Mouse (Mus musculus) heart, embryonic 13.5 days (tissue): ENCODE measurements around the gene Spryd3. TPM values are rescaled to one million over a fixed set of nuclear protein-coding genes. Genes with fewer than 3 reads are reported as not detected.
"Not testable (repeated sequence)": the region's sequence is repeated elsewhere in the genome, so short reads cannot be mapped to it uniquely, and the experiment has no call there.

ENCODE experiments used
- ATAC-seq: fragments of 200-750 bp; cut with Nextera tagmentation; 2 replicates; pipeline ENCODE4 v1.8.0; 2017; ENCODE audit warnings: moderate TSS enrichment; ENCODE audit not compliant: insufficient number of reproducible peaks, low FRiP score, low TSS enrichment; ENCODE audit errors: extremely low read depth
- H3K27ac ChIP-seq: fragments of 300-500 bp; sonication (generic); replicated peaks from 2 replicates; pipeline ENCODE4 v1.5.1; 2015; ENCODE audit warnings: moderate library complexity, mild to moderate bottlenecking, inconsistent platforms
- H3K27me3 ChIP-seq: fragments of 300-500 bp; sonication (generic); replicated peaks from 2 replicates; pipeline ENCODE4 v1.6.1; 2015; ENCODE audit warnings: mild to moderate bottlenecking, inconsistent platforms
- H3K36me3 ChIP-seq: fragments of 300-500 bp; sonication (generic); 2 replicates; pipeline ENCODE4 v1.6.1; 2015; ENCODE audit warnings: mild to moderate bottlenecking, inconsistent platforms
- H3K4me1 ChIP-seq: fragments of 300-500 bp; sonication (generic); 2 replicates; pipeline ENCODE4 v1.6.1; 2015; ENCODE audit warnings: inconsistent platforms
- H3K4me2 ChIP-seq: fragments of 300-500 bp; sonication (generic); 2 replicates; pipeline ENCODE4 v1.6.1; 2015; ENCODE audit warnings: inconsistent platforms, mild to moderate bottlenecking, moderate library complexity
- H3K4me3 ChIP-seq: fragments of 300-500 bp; sonication (generic); 2 replicates; pipeline ENCODE4 v1.5.1; 2015; ENCODE audit warnings: moderate library complexity, mild to moderate bottlenecking, inconsistent platforms
- H3K9ac ChIP-seq: fragments of 300-500 bp; sonication (generic); 2 replicates; pipeline ENCODE4 v1.6.1; 2015; ENCODE audit warnings: inconsistent platforms, mild to moderate bottlenecking, moderate library complexity
- H3K9me3 ChIP-seq: fragments of 300-500 bp; sonication (generic); 2 replicates; pipeline ENCODE4 v1.6.1; 2016; ENCODE audit warnings: inconsistent platforms
- WGBS: fragments of 180-500 bp; shearing (Covaris S2); methylation state at CpG from one replicate; pipeline ENCODE4 v1.1.7; 2015; ENCODE audit warnings: mixed read lengths; 5-methylcytosine and 5-hydroxymethylcytosine counted together
- polyA plus RNA-seq: library from polyadenylated mRNA; unstranded; fragments of >200 nt; fragmentation: Nextera tagmentation; extraction: Ambion mirVana; gene quantifications from 2 replicates; pipeline ENCODE4 v1.2.1, GENCODE M21; 2015

Gene Spryd3
- polyA plus RNA-seq, 1 experiment from 2014 or later = 19.5 TPM

DNA sequence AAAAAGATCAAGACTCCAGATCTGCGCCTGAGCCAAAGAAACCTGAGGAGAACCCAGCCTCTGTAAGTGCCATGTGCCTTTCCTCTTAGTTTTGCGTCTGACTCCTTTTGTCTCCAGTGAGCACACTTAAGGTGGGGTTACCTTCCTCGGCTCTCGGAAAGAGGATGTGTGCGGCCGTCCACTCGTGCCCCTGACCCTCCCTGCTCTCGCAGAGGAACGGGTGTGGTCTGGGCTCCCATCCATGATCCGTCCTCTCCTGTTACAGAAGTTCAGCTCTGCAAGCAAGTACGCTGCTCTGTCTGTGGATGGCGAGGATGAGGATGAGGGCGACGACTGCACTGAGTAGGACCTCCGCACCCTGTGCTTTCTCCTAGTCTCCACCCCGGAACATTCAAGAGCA lies 41.0 kb downstream of the Spryd3 start:
- ATAC-seq = no peak
- Histone ChIP-seq H3K4me2 (no peak overlapping the region), H3K27me3 (no peaks in the 10 kb centered on the region), H3K4me3 (no peak overlapping the region), H3K36me3 (peaks cover 87% of the 10 kb centered on the region), H3K4me1 (peaks cover 36% of the 10 kb centered on the region), H3K9me3 (no peaks in the 10 kb centered on the region), H3K27ac (no peak overlapping the region), H3K9ac (no peak overlapping the region)
- 81% methylated on average over 16 of the region's 16 CpGs for WGBS

DNA sequence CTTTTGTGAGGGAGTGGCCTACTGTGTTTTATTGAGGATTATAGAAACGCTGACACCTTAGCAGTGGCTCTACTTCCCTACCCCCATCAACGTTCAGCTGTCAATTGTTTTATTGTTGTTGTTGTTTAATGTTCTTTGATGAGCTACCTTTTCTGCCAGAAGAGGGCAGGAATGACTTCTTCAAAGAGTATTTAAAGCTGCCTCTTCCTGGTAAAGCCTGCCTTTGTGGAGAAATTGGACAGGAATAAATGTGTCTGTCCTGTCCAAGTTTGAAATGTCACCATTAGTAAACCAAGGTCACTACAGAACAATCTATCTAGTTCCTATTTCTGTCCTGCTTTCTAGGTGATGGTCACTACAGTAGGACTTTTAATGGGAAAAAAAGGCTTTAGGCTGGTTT lies 41.9 kb downstream of the Spryd3 start:
- no peak for ATAC-seq
- Histone ChIP-seq H3K4me2 (no peak overlapping the region), H3K9ac (no peak overlapping the region), H3K4me3 (no peak overlapping the region), H3K36me3 (peaks cover 95% of the 10 kb centered on the region), H3K27me3 (no peaks in the 10 kb centered on the region), H3K4me1 (peaks cover 27% of the 10 kb centered on the region), H3K27ac (no peak overlapping the region), H3K9me3 (no peaks in the 10 kb centered on the region)
- WGBS = 80% methylated on average over 2 of the region's 2 CpGs

DNA sequence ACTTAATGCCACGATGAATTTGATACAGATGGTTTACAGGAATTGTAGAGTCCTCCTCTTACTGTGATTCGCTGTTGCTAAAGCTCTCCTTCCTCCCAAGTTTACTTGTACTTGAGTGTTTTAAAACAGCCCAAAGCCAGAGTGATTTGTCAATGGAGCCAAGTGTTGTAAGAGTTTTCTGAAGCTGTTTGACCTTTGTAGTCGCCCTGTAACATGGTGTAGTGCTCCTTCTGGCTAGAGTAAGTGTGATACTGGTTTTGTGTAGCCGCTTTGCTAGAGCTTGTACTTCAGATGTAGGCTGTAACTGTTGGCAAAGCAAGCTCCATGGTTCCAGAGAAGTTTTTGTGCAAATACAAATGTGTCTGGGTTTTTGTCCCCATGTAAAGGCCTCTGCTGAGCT lies 43.8 kb downstream of the Spryd3 start:
- Histone ChIP-seq H3K4me1 (peaks cover 8% of the 10 kb centered on the region), H3K9me3 (no peaks in the 10 kb centered on the region), H3K4me3 (no peak overlapping the region), H3K36me3 (peaks cover 100% of the 10 kb centered on the region), H3K27ac (no peak overlapping the region), H3K9ac (no peak overlapping the region), H3K4me2 (no peak overlapping the region), H3K27me3 (no peaks in the 10 kb centered on the region)
- 84% methylated on average over 4 of the region's 4 CpGs for WGBS
- ATAC-seq = no peak

DNA sequence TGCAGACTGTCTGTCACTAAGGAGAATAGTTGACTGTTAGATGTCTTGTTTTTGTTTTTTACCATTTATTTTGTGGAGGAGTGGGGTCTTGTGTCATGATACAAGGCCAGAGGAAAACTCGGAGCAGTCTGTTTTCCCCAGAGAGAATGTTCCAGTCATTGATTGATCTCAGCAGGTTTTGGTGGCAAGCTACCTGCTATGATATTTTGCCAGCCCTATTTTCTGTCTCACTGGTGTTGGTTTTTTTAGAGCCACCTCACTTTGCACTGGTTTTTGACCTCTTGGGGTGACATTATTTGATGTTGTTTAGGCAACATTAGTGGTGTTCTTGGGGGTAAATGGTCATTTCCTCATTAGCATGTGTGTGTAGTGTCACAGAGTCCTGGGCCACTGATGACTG lies 44.3 kb downstream of the Spryd3 start:
- Histone ChIP-seq H3K9me3 (no peaks in the 10 kb centered on the region), H3K4me3 (no peak overlapping the region), H3K27ac (no peak overlapping the region), H3K36me3 (peaks cover 100% of the 10 kb centered on the region), H3K9ac (no peak overlapping the region), H3K4me1 (peaks cover 6% of the 10 kb centered on the region; the same call in 1 of the 2 replicates), H3K27me3 (no peaks in the 10 kb centered on the region), H3K4me2 (no peak overlapping the region)
- 86% methylated on average over 1 of the region's 1 CpGs for WGBS
- ATAC-seq = no peak

DNA sequence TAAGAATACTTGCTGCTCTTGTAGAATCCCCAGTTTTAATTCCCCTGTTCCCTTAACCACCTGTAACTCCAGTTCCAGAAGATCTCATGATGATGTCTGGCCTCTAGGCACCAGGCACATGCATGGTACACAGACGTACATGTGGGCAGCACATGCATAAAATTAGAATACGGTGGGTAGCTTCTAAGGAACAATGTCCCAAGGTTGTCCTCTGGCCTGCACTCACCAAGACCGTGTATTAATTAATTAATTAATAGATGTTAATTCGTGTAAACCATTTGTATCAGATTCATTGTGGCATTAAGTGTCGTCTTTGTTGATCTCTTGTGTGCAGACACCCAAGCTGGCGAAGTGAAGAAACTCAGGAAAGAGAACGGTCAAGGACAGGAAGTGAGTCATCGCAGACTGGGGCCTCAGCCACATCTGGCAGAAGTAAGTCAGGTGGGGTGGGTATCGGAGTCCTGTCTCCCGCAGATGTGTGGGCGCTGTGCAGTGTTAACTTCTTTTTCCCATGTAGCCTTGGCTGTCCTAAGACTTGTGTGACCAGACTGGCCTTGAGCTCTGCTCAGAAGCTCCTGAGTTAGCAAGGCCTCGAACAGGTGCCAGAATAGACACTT lies 44.9 kb downstream of the Spryd3 start:
- no peak for ATAC-seq
- peaks cover 100% of the 10 kb centered on the region for H3K36me3 ChIP-seq
- H3K9ac ChIP-seq = no peak overlapping the region
- no peak overlapping the region; the same call in 1 of the 2 replicates for H3K27ac ChIP-seq
- H3K4me2 ChIP-seq = no peak overlapping the region
- H3K4me1 ChIP-seq = peaks cover 6% of the 10 kb centered on the region; the same call in 1 of the 2 replicates
- H3K27me3 ChIP-seq = no peaks in the 10 kb centered on the region
- no peak overlapping the region for H3K4me3 ChIP-seq
- no peaks in the 10 kb centered on the region for H3K9me3 ChIP-seq
- 68% methylated on average over 12 of the region's 12 CpGs for WGBS

DNA sequence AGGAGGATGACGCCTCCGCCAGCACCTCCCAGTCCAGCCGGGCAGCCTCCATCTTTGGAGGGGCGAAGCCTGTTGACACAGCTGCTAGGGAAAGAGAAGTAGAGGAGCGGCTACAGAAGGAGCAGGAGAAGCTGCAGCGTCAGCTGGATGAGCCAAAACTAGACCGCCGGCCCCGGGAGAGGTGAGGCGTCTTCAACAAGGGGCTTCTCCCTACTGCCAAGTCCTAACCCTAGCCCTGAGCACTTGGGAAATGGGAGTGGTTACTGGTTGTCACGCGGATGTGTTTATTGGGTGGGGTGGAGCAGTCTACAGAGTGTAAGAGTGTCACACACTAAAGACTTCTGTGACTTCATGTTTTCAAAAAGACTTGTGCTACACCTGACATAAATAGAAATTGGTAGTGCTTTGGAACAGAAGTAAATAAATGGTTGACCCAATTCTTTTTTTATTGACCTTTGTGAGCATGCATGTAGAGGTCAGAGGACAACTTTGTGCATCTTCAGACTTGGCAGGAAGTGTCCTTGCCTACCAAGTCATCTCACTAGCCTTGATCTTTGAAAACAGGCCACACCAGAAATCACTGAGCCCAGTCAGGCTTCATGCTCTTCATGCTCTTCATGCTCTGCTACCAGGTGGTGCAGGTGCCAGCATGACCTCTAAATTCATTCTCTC lies 46.0 kb downstream of the Spryd3 start:
- 86% methylated on average over 12 of the region's 12 CpGs for WGBS
- Histone ChIP-seq H3K4me3 (no peak overlapping the region), H3K27me3 (no peaks in the 10 kb centered on the region), H3K27ac (no peak overlapping the region), H3K4me1 (peaks cover 6% of the 10 kb centered on the region; the same call in 1 of the 2 replicates), H3K4me2 (no peak overlapping the region), H3K9ac (no peak overlapping the region), H3K36me3 (peaks cover 100% of the 10 kb centered on the region), H3K9me3 (no peaks in the 10 kb centered on the region)
- ATAC-seq = no peak

DNA sequence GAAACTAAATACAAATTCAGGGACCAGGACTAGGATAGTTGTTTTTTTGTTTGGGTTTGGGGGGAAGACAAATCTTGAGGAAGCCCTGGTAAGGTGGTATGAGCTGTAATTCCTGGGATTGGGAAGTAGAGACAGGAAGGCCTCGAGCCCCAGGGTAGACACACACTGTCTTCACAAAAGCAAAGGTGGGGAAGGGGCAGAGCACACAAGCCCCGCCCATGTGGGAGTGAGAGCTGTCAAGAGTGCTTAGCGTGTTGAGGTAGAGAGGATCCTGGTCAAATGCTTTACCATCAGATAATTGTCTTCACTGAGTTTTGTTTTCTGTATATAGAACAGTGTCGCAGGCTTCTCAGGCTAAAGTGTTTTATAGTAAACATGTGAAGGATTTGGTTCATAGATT lies 53.0 kb downstream of the Spryd3 start:
- 74% methylated on average over 4 of the region's 4 CpGs for WGBS
- ATAC-seq = no peak
- Histone ChIP-seq H3K9ac (no peak overlapping the region), H3K4me2 (no peak overlapping the region), H3K36me3 (peaks cover 77% of the 10 kb centered on the region), H3K4me1 (peaks cover 11% of the 10 kb centered on the region), H3K9me3 (no peaks in the 10 kb centered on the region), H3K27ac (no peak overlapping the region), H3K4me3 (no peak overlapping the region), H3K27me3 (no peaks in the 10 kb centered on the region)

DNA sequence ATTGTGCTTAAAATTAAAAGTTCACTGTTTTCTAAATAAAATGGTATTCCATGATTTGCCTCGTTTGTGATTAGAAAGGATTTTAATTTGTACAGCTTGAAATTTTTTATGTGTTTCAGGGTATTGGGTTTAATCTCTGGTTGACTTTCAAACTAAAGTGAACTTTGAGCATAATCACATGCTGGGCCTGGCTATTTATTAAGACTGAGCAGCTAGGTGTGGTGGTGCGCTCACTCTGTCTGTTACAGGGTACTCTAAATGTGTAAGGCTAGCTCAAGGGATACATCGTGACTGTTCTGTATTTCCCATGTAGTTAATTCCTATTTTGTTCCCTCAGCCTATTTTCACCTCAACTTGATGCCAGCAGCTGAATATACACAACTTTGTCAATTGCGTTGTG lies 53.9 kb downstream of the Spryd3 start:
- H3K4me1 ChIP-seq = peaks cover 11% of the 10 kb centered on the region
- H3K27me3 ChIP-seq = no peaks in the 10 kb centered on the region
- peaks cover 71% of the 10 kb centered on the region for H3K36me3 ChIP-seq
- no peak overlapping the region for H3K4me2 ChIP-seq
- no peak for ATAC-seq
- H3K9me3 ChIP-seq = no peaks in the 10 kb centered on the region
- no peak overlapping the region for H3K9ac ChIP-seq
- 85% methylated on average over 4 of the region's 4 CpGs for WGBS
- no peak overlapping the region for H3K4me3 ChIP-seq
- no peak overlapping the region for H3K27ac ChIP-seq

DNA sequence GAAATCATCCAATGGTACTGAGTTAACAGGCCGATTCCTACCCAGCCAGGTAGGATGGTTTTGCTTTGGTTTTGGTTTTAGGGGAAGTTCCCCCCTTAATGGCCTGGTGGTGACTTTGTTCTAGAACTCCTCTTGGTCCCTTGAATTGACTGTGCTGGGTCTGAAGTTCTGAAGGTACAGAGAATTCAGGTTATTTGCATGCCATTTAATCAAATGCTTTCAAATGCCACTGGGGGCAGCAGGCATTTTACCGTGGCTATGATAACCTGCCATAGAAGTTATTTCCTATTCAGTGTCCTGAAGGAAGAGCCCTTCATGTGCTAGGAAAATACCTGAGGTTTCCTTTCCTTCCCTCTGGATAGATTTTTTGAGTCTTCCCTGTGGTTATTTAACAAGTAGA lies 55.6 kb downstream of the Spryd3 start:
- no peaks in the 10 kb centered on the region for H3K27me3 ChIP-seq
- ATAC-seq = no peak
- H3K27ac ChIP-seq = no peak overlapping the region
- no peak overlapping the region for H3K4me2 ChIP-seq
- peaks cover 24% of the 10 kb centered on the region for H3K4me1 ChIP-seq
- H3K36me3 ChIP-seq = peaks cover 54% of the 10 kb centered on the region
- H3K9ac ChIP-seq = no peak overlapping the region
- WGBS = 59% methylated on average over 2 of the region's 2 CpGs
- H3K9me3 ChIP-seq = no peaks in the 10 kb centered on the region
- no peak overlapping the region for H3K4me3 ChIP-seq

DNA sequence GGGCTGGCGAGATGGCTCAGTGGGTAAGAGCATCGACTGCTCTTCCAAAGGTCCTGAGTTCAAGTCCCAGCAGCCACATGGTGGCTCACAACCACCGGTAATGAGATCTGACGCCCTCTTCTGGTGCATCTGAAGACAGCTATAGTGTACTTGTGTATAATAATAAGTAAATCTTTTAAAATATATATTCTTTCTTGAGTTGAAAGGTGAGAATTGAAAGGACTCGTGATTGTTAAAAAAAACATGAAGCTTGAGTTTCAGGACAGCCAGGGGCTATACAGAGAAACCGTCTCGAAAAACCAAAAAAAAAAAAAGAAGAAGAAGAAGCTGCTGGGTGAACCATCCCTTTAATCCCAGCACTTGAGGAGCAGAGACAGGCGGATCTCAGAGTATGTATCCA lies 56.1 kb downstream of the Spryd3 start:
- H3K9ac ChIP-seq, H3K27me3 ChIP-seq, H3K9me3 ChIP-seq, ATAC-seq, H3K4me3 ChIP-seq, H3K27ac ChIP-seq, H3K4me2 ChIP-seq: not testable (repeated sequence)
- Histone ChIP-seq H3K4me1 (peaks cover 29% of the 10 kb centered on the region), H3K36me3 (peaks cover 50% of the 10 kb centered on the region)
- WGBS = 66% methylated on average over 8 of the region's 8 CpGs

DNA sequence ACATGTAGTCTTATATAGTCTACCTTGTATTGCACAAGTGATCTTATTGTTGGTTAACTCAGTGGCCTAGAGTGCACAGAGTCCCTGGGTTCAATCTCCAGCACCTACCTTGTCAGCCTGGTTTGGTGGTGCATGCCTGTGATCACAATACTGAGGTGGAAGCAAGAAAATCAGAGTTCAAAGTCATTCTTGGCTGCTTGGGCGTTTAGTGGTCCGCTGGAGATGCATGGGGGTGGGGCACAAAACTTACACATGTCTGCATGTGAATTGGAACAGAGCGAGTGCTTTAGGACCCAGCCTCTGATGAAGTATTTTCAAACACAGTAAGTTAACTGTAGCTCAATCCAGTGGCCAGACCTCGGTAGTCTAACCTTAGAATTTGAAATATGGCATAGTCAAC lies 56.8 kb downstream of the Spryd3 start:
- Histone ChIP-seq H3K9ac (no peak overlapping the region), H3K36me3 (peaks cover 43% of the 10 kb centered on the region), H3K27ac (no peak overlapping the region), H3K9me3 (no peaks in the 10 kb centered on the region), H3K4me3 (no peak overlapping the region), H3K4me2 (no peak overlapping the region), H3K4me1 (peaks cover 33% of the 10 kb centered on the region), H3K27me3 (no peaks in the 10 kb centered on the region)
- no peak for ATAC-seq
- WGBS = 69% methylated on average over 4 of the region's 4 CpGs

DNA sequence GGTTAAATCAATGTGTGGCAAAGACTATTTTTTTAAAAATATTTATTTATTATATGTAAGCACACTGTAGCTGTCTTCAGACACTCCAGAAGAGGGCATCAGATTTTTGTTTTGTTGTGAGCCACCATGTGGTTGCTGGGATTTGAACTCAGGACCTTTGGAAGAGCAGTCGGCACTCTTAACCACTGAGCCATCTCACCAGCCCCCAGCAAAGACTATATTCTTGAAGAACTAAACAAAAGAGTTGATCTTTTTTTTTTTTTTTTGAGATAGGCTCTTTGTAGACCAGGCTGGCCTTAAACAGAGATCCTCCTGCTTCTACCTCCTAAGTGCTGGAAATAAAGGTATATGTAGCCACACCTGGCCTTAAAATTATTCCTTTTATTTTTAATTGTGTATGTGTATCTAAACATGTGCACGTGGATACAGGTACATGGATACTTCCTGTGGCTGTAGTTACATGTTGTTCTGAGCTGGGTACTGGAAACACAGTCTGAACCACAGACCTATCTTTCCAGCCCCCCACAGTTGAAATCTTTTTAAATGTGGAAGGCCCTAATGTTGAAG lies 58.8 kb downstream of the Spryd3 start:
- peaks cover 23% of the 10 kb centered on the region for H3K36me3 ChIP-seq
- no peak overlapping the region for H3K4me3 ChIP-seq
- H3K4me2 ChIP-seq = no peak overlapping the region
- no peak overlapping the region for H3K27ac ChIP-seq
- no peak for ATAC-seq
- H3K27me3 ChIP-seq = no peaks in the 10 kb centered on the region
- no peaks in the 10 kb centered on the region for H3K9me3 ChIP-seq
- WGBS = 79% methylated on average over 2 of the region's 2 CpGs
- no peak overlapping the region for H3K9ac ChIP-seq
- peaks cover 37% of the 10 kb centered on the region for H3K4me1 ChIP-seq
